Mouse (Mus musculus) embryonic stem cell, embryonic (primary cell): Measurements from ENCODE around the gene Alg14.

Experiments used
- CTCF ChIA-PET, 4 experiments: fragments of 300-600 bp in 2 of 4; fragments of 350-600 bp in 2 of 4; sonication (Branson Sonifier 250); formaldehyde crosslinking; loops; one replicate each; lab custom pipeline; 2022; ENCODE audit warnings: inconsistent platforms in 2 of 4; lab: Charles Lee
- POLR2A ChIA-PET, 4 experiments: fragments of 300-600 bp in 2 of 4; fragments of 350-600 bp in 2 of 4; sonication (Branson Sonifier 250); formaldehyde crosslinking; loops; one replicate each; lab custom pipeline; 2022; ENCODE audit warnings: antibody characterized with exemption in 4 of 4, inconsistent platforms in 1 of 4; lab: Charles Lee

Alg14 gene

DNA sequence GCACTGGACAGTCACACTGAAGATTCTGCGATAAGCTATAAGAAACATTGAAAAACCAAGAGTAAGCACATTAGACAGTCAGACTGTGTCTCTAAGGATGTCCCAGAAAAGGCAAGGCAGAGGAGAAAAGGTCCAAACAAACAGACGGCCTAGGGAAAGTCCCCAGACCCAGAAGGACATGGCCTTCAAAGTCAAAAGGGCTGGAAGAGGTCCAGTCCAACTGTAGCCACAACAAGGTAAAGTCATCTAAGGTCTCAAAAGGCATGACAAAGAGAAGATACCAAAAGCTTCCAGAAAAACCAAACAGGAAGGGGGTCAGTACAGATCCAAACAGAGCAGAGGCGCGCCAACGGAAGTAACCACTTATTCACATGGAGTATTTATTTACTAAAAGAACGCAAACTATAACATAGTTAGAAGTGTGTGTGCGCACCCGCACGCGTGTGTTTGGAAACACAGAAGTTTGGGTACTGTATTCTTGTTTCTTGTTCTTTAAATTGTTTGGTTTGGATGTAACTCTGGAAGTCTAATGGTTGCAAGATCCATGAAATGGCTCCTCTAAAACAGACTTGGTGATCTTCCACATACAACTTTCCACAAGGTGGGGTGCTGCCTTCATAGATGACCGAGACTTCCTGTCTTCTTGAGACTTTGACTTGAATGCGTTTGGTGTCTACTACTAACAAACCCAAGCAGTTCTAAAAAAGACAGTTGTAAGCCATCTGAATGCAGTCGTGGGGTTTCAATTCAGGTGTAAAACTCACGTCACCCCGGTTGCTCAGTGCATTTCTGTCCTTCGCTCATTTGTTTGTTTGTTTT lies 18.5 kb downstream of the Alg14 start:
- CTCF ChIA-PET, result interaction anchor here in 2 of 4 experiments (0.7 to 3.6 kb wide), 3 partner anchors 98 to 426 kb away, joined by 3 to 19 read pairs (median 3); no protein-coding TSS in a partner anchor
- POLR2A ChIA-PET, result interaction anchor here in 2 of 4 experiments (0.5 to 1.2 kb wide), 4 partner anchors 19 to 266 kb away, joined by 3 to 4 read pairs (median 4); partner anchors contain the start of gene Alg14 (in 1 of the 2)

DNA sequence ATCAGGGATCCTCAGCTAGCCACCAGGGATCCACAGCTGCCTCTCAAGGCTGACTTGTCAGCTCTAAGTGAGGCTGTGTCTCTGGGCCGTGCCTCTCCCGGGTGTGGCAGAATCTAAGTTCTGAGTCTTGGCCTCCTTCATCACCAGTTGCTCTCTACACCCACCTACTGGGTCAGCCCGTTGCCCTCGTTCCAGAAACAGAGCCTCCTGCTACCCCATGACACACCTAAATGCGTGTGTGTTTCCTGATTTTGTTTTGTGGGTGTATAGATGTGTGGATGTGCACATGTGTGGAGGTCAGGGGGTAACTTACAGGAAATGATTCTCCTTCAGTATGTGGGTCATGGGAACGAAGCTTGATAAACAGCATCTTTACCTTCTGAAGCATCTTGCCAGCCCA lies 20.9 kb downstream of the Alg14 start:
- ChIA-PET CTCF (interaction anchor here in 2 of 4 experiments (0.7 to 1.0 kb wide), 2 partner anchors 146 to 187 kb away, joined by 3 read pairs; no protein-coding TSS in a partner anchor), POLR2A (interaction anchor here in 2 of 4 experiments (0.7 to 1.4 kb wide), 3 partner anchors 11 to 220 kb away, joined by 3 to 5 read pairs (median 5); partner anchors contain the start of gene Slc44a3 (in 1 of the 2))

DNA sequence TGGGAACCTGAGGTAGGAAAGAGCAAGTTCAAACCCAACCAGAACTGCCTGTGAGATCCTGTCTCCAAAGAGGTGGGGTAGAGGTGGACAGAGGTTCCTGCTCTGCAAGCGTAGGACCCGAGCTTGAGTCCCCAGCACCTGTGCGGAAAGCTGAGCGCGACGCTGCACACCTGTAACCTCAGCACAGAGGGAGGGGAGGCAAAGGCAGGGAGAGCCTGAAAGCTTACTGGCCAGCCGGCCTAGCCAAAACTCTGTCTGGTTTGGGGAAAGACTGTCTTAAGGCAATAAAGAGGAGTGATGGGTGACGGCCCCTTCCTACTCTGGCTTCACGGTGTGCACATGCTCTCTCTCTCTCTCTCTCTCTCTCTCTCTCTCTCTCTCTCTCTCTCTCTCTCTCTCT lies 21.4 kb downstream of the Alg14 start:
- ChIA-PET CTCF (interaction anchor here in 2 of 4 experiments (0.7 kb wide), 2 partner anchors 117 to 147 kb away, joined by 3 to 9 read pairs; no protein-coding TSS in a partner anchor), POLR2A (interaction anchor here in 3 of 4 experiments (0.6 to 1.4 kb wide), 6 partner anchors 27 to 423 kb away, joined by 3 to 5 read pairs (median 4); partner anchors contain the start of gene Slc44a3 (in 1 of the 3))

DNA sequence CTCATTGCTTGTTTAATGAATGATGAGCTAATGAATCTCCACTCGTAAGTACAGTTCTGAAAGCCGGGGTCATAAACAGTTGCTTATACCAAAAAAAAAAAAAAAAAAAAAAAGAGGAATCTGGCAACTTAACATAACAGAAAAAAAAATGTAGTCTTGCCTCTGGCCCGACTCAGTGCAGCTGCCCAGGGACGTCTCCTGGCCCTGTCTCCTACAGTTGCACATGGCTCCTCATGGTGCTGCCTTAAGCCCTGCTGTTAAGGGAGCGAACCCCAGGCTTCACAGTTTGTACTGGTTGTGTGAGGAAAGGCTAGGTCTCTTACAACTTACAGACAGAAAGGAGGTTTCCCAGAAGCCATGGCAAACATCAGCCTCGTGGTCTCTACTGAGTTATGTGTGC lies 22.6 kb downstream of the Alg14 start:
- POLR2A ChIA-PET, result interaction anchor here in 1 of 4 experiments (0.7 kb wide), 1 partner anchor 216 kb away, joined by 5 read pairs; no protein-coding TSS in a partner anchor

DNA sequence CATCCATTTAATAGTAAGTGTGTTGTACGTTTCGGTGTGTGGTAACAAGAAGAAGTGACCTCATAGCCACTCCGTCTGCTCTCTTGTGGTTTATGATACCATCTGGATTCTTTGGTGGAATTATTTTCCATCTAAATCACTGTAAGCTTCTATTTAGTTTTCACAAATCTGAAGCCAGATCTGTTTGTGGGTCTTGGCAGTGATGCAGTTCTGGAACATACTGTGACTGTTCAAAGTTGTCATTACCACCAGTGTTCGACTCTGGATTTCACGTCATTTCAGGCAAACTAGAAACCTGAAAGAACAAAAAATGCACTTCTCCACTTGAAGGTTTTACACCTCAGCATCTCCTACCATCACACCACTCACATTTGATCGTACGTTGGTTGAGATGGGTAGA lies 23.9 kb downstream of the Alg14 start:
- POLR2A ChIA-PET, result no interaction called here
- CTCF ChIA-PET, result interaction anchor here in 1 of 4 experiments (0.6 kb wide), 1 partner anchor 533 kb away, joined by 8 read pairs; no protein-coding TSS in a partner anchor

More for the DNA sequence above, 22.6 kb downstream of the Alg14 start:
- CTCF ChIA-PET, result interaction anchor here in 3 of 4 experiments (0.6 to 1.0 kb wide), 4 partner anchors 9 to 450 kb away, joined by 3 to 10 read pairs (median 4); no protein-coding TSS in a partner anchor

DNA sequence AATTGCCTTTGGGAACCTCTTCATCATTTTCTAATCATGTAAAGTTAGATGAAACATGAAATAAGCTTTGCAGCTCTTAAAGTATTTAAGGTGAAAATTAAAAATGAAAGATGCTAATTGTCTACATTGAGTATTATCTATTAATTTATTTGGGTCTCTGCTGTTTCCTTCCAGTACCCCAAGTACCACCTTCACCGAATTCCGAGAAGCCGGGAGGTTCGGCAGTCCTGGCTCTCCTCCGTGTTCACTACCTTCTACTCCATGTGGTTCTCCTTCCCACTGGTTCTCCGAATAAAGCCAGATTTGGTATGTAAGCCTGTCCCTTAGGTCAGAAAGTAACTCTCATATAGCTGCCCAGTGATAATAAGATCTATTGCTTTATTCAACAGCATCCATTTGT lies 28.3 kb downstream of the Alg14 start:
- CTCF ChIA-PET, result interaction anchor here in 2 of 4 experiments (0.6 kb wide), 2 partner anchors 180 to 253 kb away, joined by 3 to 4 read pairs; no protein-coding TSS in a partner anchor

DNA sequence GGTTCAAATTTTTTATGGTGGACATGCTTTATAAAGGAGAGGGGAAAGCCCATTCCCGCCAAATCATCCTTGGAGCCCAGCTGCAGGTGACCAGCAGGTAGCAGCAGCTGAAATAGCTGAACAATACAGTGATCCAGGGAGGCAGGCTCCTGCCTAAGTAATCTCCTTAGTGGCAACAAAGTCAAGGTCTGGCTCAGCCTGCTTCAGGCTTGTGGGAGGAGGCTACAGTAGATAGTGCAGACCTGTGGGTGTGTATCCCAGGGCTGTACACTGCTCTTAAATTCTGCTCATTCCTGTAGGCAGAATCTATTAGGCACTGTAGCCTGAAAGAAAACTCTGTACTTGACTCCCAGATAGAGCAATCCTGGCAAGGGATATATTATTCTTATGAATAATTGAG lies 29.3 kb downstream of the Alg14 start:
- ChIA-PET POLR2A (interaction anchor here in 3 of 4 experiments (0.6 to 1.8 kb wide), 14 partner anchors 9 to 868 kb away, joined by 3 to 6 read pairs (median 4); partner anchors contain the start of gene Alg14 (in 1 of the 3)), CTCF (interaction anchor here in 1 of 4 experiments (0.6 kb wide), 1 partner anchor 216 kb away, joined by 3 read pairs; no protein-coding TSS in a partner anchor)

More for the DNA sequence above, 28.3 kb downstream of the Alg14 start:
- POLR2A ChIA-PET, result interaction anchor here in 3 of 4 experiments (0.5 to 1.6 kb wide), 4 partner anchors 10 to 869 kb away, joined by 3 to 5 read pairs (median 4); no protein-coding TSS in a partner anchor

DNA sequence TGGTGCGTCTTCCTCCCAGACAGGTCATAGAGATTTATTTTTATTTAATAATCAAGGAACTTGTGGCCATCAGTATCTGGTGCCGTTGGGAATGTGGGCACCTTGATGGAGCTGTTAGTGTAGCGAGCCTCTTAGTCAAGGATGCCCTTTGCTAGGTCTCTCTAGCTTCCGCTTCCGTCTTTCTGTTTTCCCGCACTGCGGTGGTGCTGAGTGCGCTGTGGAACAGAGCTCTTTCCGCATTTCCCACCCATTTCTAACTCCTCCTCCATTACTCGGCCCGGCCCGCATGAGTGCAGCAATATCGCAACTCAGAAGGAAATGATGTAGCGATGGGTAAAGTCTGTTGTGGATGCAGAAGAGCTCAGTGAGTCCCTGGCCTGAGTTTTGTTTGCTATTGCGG lies 31.8 kb downstream of the Alg14 start:
- ChIA-PET POLR2A (interaction anchor here in 3 of 4 experiments (0.6 to 2.1 kb wide), 16 partner anchors 11 to 207 kb away, joined by 3 to 12 read pairs (median 4); partner anchors contain the start of gene Alg14 (in 1 of the 3)), CTCF (interaction anchor here (0.6 to 1.4 kb wide), 12 partner anchors 9 to 392 kb away, joined by 3 to 7 read pairs (median 4); partner anchors contain the start of gene Rwdd3 (in 1 of the 4))

DNA sequence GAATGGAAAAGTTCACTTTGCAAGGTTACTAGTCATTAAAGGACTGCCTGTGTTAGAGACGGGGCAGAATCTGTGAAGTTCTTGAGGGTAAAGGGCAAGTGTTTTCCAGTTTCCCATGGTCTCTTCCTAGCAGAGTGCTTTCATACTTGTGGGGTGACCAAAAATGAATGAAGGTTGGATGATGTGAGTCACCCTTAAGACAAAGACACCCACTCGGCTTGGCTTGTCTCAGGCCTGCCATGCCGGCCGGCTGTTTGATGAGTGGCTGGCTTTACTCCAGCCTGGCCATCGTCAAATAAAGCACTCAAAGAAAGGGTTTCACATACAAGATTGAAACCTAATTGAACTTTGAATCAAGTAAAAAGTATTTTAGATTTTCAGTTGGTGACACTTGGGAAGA lies 35.8 kb downstream of the Alg14 start:
- POLR2A ChIA-PET, result no interaction called here
- CTCF ChIA-PET, result no interaction called here

DNA sequence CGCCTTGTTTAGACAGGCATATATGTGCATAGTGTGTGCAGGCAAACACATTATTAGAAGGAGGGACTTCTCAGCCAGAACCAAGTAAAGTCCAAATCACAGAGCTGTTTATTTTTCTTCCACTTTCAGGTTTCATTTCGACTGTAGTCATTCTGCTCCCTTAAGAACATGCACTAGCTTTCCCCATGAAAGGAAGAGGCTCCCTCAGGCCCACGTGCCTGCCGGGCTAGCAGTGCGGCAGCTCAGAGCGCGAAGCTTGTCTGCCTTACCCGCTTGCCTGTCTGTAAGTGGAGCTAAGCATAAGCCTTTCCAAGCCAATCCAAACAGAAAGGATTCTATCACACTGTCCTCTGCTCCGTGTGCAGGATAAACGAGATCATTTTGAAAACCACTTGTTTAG lies 38.1 kb downstream of the Alg14 start:
- POLR2A ChIA-PET, result interaction anchor here in 3 of 4 experiments (0.5 to 1.6 kb wide), 10 partner anchors 8 to 273 kb away, joined by 3 to 4 read pairs (median 3); no protein-coding TSS in a partner anchor

DNA sequence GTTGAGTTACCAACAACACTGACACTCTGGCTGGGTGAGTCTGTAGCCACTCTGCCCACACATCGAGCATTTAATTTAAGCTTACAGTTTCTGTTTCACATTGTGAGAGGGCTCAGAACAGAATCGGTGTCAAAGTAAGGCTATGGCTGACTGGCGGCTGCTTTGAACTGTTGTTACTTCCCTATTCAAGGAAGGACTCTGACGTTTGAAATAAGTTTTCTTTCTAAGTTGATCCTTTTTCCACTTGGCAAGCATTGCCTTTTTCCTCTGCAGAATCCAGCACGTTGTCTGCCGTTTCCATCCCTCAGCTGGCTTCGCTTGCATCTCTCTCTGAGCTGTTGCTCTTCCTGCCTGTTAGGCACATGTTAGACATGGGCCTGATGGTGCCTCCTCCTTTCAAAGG lies 38.7 kb downstream of the Alg14 start:
- ChIA-PET POLR2A (interaction anchor here in 3 of 4 experiments (0.5 to 1.6 kb wide), 10 partner anchors 8 to 272 kb away, joined by 3 to 4 read pairs (median 3); no protein-coding TSS in a partner anchor), CTCF (no interaction called here)

More for the DNA sequence above, 38.1 kb downstream of the Alg14 start:
- CTCF ChIA-PET, result interaction anchor here in 1 of 4 experiments (0.5 kb wide), 1 partner anchor 169 kb away, joined by 3 read pairs; no protein-coding TSS in a partner anchor

DNA sequence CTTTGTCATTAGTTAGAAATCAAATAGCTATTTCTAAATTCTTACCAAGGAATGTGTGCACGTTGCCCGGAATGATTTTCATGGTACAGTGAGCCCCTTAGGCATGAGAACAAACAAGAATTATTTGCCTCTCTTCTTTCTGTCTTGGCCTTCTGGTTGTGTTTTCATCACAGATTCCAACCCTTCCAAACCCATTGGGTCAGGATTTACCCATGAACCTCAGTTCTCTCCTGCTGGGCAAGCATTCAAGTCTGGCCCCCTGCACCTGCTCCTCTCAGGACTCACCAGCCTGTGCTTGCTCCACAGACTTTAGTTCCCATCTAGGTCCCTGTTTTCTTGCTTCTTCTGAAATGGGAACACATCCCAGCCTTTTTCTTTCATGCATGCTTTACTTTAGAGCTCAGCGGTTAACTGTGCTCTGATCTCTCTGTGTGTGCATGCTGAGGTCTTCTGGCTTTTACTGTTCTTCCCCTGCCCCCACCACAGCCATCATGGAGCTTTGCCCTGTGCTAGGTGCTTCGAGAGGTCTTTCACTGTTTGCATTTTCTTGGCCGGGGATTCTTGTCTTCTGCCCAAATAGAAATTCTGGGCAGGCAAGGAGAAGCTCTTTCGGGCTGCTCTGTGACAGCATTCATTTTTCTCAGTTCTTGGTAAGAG lies 44.8 kb downstream of the Alg14 start:
- ChIA-PET POLR2A (interaction anchor here in 3 of 4 experiments (0.6 to 1.9 kb wide), 8 partner anchors 18 to 457 kb away, joined by 3 to 7 read pairs (median 3); no protein-coding TSS in a partner anchor), CTCF (interaction anchor here in 1 of 4 experiments (1.0 kb wide), 1 partner anchor 165 kb away, joined by 3 read pairs; the partner anchor contains the start of gene Rwdd3)

DNA sequence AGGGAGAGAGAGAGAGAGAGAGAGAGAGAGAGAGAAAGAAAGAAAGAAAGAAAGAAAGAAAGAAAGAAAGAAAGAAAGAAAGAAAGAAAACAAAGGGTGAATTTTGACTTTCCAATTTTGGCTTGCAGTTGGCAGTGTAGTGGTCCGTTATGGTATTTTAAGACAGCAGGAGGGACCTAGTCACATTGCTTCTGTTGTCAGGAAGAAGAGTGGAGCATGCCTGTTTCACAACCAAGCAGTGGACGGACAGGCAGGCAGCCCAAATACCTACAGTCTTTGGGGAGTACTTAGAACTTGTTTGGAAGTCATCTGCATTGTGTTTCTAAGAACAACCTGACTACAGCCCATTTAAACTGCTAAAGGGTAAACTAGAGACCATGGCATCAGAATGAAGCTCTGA lies 47.1 kb downstream of the Alg14 start:
- ChIA-PET POLR2A (interaction anchor here in 2 of 4 experiments (0.9 to 1.2 kb wide), 3 partner anchors 17 to 31 kb away, joined by 3 read pairs; no protein-coding TSS in a partner anchor), CTCF (interaction anchor here in 1 of 4 experiments (0.5 kb wide), 1 partner anchor 1622 kb away, joined by 3 read pairs; no protein-coding TSS in a partner anchor)

DNA sequence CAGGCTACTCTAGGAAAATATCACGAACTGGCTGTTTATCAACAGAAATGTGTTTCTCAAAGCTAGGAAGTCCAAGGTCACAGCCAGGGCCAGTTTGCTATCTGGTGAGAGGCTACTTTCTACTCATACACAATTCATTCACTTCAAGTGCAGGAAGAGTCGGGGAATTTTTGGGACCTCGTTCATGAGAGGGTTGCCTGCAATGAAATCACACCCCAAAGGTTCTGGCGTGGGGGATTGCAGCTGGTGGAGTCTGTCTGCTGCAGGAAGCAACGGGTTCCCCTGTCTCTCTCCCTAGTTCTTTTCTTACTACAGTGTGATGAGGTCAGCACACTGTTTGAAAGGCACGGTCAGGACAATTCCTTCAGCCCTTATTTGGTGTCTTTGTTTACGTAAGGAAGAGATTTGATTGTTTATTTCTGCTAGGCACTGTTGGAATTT lies 48.8 kb downstream of the Alg14 start:
- ChIA-PET CTCF (no interaction called here), POLR2A (interaction anchor here in 1 of 4 experiments (0.6 kb wide), 1 partner anchor 31 kb away, joined by 4 read pairs; no protein-coding TSS in a partner anchor)

DNA sequence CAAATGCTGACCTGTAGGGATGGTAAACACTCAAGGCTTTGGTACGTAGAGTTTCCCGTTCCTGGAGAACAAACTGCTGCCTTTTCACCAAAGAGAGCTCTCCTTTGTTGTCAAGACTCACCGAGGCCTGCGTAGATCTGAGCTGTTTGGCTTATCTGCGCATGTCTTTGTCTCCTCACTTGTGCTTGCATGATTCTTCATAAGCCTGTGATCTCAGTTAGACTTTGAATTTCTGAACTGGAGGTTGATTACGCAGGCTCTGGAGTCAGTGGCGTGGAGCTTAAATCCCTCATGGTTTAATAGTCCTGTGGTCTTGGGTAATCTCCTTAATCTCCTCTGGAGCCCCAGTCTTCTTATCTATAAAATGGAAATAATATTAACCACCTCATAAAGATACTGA lies 51.7 kb downstream of the Alg14 start:
- ChIA-PET CTCF (no interaction called here), POLR2A (interaction anchor here in 2 of 4 experiments (1.0 to 1.4 kb wide), 2 partner anchors 10 to 19 kb away, joined by 3 to 4 read pairs; no protein-coding TSS in a partner anchor)

DNA sequence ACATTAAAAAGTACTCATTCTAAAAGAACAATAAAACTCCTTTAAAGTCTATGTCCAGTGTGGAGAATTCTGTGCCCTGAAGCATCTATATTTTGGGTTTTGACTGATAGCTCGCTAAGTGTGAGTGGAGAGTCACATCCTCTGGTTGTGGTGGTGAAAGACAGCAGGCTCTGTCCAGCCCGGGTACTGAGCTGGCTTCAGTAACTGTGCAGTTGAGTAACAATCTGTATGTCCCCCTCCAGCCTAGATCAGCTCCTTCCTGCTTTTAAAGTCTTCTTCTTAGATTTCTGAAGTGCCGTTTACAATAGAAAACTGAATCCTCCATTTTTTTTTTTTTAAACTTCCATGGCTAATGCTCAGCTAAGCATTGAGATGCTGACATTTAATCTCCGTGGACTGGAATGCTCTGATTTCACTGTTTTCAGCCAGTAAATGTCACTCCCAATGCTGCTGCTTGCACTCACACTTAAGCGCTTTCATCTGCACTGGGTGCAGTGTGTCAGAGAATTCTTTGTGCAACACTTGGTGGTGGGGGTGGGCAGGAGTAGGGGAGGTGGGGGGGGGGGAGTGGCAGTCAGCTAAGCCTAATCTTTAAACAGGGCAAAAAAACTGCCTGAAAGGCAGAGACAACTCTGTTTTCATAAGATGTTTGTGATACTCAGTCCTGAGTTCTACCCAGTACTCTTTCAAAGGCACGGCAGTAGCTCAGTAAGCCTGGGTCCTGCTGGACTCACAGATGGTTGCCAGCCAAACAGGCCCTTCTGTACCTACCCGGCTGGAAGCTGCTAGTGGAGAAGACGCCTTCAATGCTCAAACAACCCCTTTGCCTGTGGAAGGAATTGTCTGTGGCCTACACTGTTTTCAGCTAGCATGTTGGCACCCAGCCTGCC lies 52.7 kb downstream of the Alg14 start:
- ChIA-PET POLR2A (interaction anchor here in 2 of 4 experiments (0.6 to 1.5 kb wide), 8 partner anchors 11 to 292 kb away, joined by 3 to 4 read pairs (median 3); no protein-coding TSS in a partner anchor), CTCF (no interaction called here)
